Mouse (Mus musculus) lung, embryonic 16.5 days (tissue): ENCODE data around the gene Mia2. TPM values are rescaled to one million over a fixed set of nuclear protein-coding genes. Genes with fewer than 3 reads are reported as not detected.

Experiments used
- ATAC-seq: fragments of 200-750 bp; cut with Nextera tagmentation; 2 replicates; pipeline ENCODE4 v1.8.0; 2017; ENCODE audit warnings: low read depth, mild to moderate bottlenecking, moderate library complexity
- H3K27ac ChIP-seq: fragments of 300-500 bp; sonication (generic); 2 replicates; pipeline ENCODE4 v1.5.1; 2014; ENCODE audit warnings: mild to moderate bottlenecking, control low read depth, low read length
- H3K27me3 ChIP-seq: fragments of 300-500 bp; sonication (generic); 2 replicates; pipeline ENCODE4 v1.6.1; 2014; ENCODE audit warnings: low read depth, low read length, mixed read lengths; ENCODE audit not compliant: control insufficient read depth, insufficient read depth
- H3K36me3 ChIP-seq: fragments of 300-500 bp; sonication (generic); 2 replicates; pipeline ENCODE4 v1.6.1; 2014; ENCODE audit warnings: low read length; ENCODE audit not compliant: control insufficient read depth, insufficient read depth
- H3K4me1 ChIP-seq: fragments of 300-500 bp; sonication (generic); replicated peaks from 2 replicates; pipeline ENCODE4 v1.6.1; 2014; ENCODE audit warnings: low read length, mixed read lengths; ENCODE audit not compliant: control insufficient read depth, insufficient read depth
- H3K4me2 ChIP-seq: fragments of 300-500 bp; sonication (generic); 2 replicates; pipeline ENCODE4 v1.6.1; 2014; ENCODE audit warnings: low read depth, low read length, control low read depth
- H3K4me3 ChIP-seq: fragments of 300-500 bp; sonication (generic); 2 replicates; pipeline ENCODE4 v1.5.1; 2014; ENCODE audit warnings: mild to moderate bottlenecking, low read length, control low read depth
- H3K9ac ChIP-seq: fragments of 300-500 bp; sonication (generic); 2 replicates; pipeline ENCODE4 v1.6.1; 2014; ENCODE audit warnings: low read length, control low read depth
- H3K9me3 ChIP-seq: fragments of 300-500 bp; sonication (generic); 2 replicates; pipeline ENCODE4 v1.6.1; 2016; ENCODE audit warnings: low read length; ENCODE audit not compliant: control insufficient read depth
- WGBS: fragments of 180-500 bp; shearing (Covaris S2); extraction: QIAGEN DNeasy Blood & Tissue Kit; methylation state at CpG from one replicate; pipeline ENCODE4 v1.1.7; 2014; 5-methylcytosine and 5-hydroxymethylcytosine counted together
- polyA plus RNA-seq: library from polyadenylated mRNA; unstranded; fragments of >200 nt; fragmentation: Nextera tagmentation; extraction: Ambion mirVana; gene quantifications from 2 replicates; pipeline ENCODE4 v1.2.1, GENCODE M21; 2015

Gene Mia2
- polyA plus RNA-seq, 1 experiment from 2014 or later = 55.8 TPM

DNA sequence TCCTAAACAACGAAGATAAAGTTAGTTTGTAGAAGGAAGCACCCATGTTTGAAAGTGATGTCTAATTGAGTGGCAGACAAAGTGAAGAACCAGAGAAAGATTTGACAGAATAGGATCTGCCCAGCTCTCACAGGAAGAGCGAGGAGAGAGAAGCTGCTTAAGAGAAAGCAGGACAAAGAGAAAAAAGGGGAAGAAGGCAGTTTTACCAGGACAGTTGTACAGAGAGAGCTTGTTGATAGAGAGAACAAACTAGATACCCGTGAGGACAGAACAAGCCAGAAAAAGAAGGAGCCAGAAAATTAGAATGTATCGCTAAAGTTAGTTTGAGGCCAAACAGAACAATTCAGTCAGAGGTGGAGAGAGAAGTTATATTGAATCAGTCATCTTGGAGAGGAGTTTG, 39.5 kb downstream of the Mia2 start:
- peaks cover 15% of the 10 kb centered on the region for H3K4me1 ChIP-seq
- ATAC-seq = no peak
- peaks cover 15% of the 10 kb centered on the region; the same call in 1 of the 2 replicates for H3K36me3 ChIP-seq
- no peaks in the 10 kb centered on the region for H3K9me3 ChIP-seq
- no peak overlapping the region for H3K27ac ChIP-seq
- H3K4me2 ChIP-seq = no peak overlapping the region
- WGBS = 92% methylated on average over 4 of the region's 4 CpGs
- H3K4me3 ChIP-seq = no peak overlapping the region
- no peaks in the 10 kb centered on the region for H3K27me3 ChIP-seq
- H3K9ac ChIP-seq = no peak overlapping the region

DNA sequence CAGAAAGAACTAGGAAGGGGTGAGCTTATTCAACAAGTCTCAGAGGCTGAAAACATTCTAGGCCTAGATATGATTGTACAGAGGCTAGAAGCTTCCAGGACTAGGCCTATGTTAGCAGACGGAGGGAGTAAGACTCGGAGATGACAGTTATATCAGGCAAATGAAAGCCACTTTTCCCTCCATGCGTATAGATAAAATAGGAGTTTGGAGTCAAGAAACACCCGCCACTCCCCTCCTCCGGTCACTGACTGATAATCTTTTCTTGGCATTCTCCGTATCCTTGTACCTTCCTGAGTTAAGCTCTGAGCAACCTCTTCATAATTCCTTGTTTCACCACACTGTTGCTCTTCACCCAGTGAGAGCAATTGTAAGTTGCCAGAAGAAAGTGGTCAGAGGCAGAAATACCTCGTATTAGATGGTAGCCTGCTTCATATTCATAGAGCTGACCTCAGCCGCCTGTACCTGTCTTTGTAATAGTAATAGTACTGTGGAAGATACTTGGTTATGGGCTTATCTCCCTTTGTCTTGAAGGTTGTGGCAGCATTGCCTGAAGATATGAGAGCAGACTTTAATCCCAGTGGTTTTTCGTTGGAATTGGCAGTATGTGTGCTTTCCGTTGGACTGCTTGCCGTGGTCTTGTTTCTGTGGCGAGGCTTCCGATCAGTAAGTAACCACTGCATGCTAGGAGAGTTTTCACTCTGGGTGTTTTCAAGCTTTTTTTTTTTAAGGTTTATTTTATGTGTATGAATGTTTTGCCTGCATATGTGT, 40.1 kb downstream of the Mia2 start:
- 85% methylated on average over 13 of the region's 13 CpGs for WGBS
- Histone ChIP-seq H3K36me3 (peaks cover 16% of the 10 kb centered on the region; the same call in 1 of the 2 replicates), H3K9me3 (no peaks in the 10 kb centered on the region), H3K27me3 (no peaks in the 10 kb centered on the region), H3K4me3 (no peak overlapping the region), H3K27ac (no peak overlapping the region), H3K9ac (no peak overlapping the region), H3K4me1 (peaks cover 12% of the 10 kb centered on the region), H3K4me2 (no peak overlapping the region)
- no peak for ATAC-seq

DNA sequence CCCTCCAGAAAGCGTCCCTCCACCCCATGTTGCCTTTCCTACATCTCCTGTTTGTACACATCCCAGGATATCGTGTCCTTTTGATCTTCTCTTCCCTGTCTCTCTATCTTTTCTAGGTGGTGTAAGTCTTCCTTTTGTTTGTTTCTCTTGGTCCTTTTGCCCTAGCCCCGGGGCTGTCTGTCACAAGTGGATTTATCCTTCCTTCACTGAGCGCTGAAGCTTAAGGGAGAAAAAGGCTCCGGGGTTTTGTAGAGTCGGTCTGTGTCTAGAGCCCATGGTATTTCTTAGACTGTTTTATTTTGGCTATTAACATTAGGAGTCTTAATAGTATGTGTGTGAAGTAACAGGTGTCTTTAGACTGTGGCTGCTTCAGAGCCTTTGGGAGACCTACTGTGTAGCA, 41.4 kb downstream of the Mia2 start:
- Histone ChIP-seq H3K9ac (no peak overlapping the region), H3K27me3 (no peaks in the 10 kb centered on the region), H3K4me2 (no peak overlapping the region), H3K27ac (no peak overlapping the region), H3K36me3 (peaks cover 22% of the 10 kb centered on the region), H3K4me3 (no peak overlapping the region), H3K4me1 (peaks cover 12% of the 10 kb centered on the region), H3K9me3 (no peaks in the 10 kb centered on the region)
- ATAC-seq = no peak
- whole genome bisulfite sequencing = 85% methylated on average over 6 of the region's 6 CpGs

DNA sequence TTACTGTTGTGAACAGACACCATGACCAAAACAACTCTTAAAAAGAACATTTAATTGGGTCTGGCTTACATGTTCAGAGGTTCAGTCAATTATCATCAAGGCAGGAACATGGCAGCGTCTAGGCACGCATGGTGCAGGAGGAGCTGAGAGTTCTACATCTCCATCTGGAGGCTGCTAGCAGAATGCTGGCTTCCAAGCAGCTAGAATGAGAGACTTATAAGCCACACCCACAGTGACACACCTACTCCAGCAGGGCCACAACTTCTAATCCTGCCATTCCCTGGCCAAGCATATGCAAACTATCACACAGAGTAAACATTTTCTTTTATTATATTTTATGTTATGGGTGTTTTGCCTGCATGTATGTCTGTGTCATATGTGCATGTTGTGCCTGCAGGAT, 43.8 kb downstream of the Mia2 start:
- Histone ChIP-seq H3K4me2 (no peak overlapping the region), H3K9ac (no peak overlapping the region), H3K4me3 (no peak overlapping the region), H3K27ac (no peak overlapping the region), H3K27me3 (no peaks in the 10 kb centered on the region), H3K36me3 (peaks cover 24% of the 10 kb centered on the region), H3K9me3 (no peaks in the 10 kb centered on the region), H3K4me1 (no peaks in the 10 kb centered on the region)
- ATAC-seq = no peak
- WGBS = 80% methylated on average over 2 of the region's 2 CpGs

DNA sequence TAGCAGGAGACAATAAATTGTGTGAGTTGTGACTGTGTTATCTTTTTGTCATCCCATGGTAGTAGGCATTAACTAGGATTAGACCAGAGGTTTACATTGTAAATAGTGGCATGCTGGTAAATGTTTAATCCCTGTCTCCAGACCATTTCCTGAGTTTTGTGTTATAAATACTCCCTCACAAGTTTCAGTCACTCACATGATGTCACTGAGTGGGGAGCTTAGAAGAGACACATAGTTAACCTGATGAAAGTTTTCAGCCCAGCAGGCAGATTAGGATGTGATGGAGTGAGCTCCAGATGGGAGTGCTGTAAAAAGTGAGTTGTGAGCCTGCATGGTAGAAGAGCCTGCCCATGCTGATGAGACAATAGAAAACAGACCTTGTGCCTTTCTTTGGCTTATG, 49.5 kb downstream of the Mia2 start:
- Histone ChIP-seq H3K36me3 (peaks cover 29% of the 10 kb centered on the region), H3K9me3 (no peaks in the 10 kb centered on the region), H3K27ac (no peak overlapping the region), H3K9ac (no peak overlapping the region), H3K27me3 (no peaks in the 10 kb centered on the region), H3K4me1 (no peaks in the 10 kb centered on the region), H3K4me3 (no peak overlapping the region), H3K4me2 (no peak overlapping the region)
- no peak for ATAC-seq

DNA sequence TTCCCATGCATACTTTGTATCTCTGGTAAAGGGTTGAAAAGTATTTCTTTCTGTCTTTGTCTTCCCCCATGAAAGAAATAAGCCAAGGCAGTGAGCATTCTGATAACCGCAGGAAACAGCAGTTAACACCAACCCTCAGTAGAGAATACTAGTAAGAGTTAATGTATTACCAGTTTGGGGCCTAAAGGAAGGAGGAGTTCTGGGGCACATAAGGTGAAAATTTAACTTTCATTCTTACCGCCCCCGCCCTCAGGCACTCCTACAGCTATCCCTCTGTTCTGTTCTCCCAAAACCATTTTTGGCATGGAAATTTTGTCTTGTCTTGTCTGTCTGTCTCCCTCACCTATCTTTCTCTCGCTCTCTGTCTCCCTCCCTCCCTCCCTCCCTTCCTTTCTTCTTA, 54.1 kb downstream of the Mia2 start:
- H3K9ac ChIP-seq = no peak overlapping the region
- 91% methylated on average over 4 of the region's 4 CpGs for WGBS
- no peak for ATAC-seq
- peaks cover 40% of the 10 kb centered on the region for H3K36me3 ChIP-seq
- no peak overlapping the region for H3K27ac ChIP-seq
- no peaks in the 10 kb centered on the region for H3K9me3 ChIP-seq
- H3K27me3 ChIP-seq = no peaks in the 10 kb centered on the region
- no peak overlapping the region for H3K4me3 ChIP-seq
- no peaks in the 10 kb centered on the region for H3K4me1 ChIP-seq
- no peak overlapping the region for H3K4me2 ChIP-seq

DNA sequence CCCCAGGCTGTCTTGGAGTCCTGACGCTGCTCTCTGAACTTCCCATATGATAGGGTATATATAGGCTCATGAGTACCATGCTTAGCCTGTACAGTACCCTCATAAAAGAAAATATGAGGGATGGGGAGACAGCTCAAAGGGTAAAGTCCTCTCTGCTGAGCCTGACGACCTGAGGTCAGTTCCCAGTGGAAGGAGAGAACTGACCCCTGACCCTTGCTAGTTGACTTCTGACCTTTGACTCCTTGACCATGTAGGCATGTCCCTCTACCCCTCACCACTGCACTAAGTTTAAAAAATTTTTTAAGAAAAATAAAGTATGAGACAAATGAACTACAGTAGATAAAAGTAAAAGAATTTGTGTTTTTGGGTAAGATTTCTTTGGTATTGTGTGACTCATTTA, 65.5 kb downstream of the Mia2 start:
- no peaks in the 10 kb centered on the region for H3K9me3 ChIP-seq
- no peaks in the 10 kb centered on the region for H3K4me1 ChIP-seq
- H3K27me3 ChIP-seq = no peaks in the 10 kb centered on the region
- H3K9ac ChIP-seq = no peak overlapping the region
- no peak for ATAC-seq
- WGBS = 55% methylated on average over 2 of the region's 2 CpGs
- no peak overlapping the region for H3K27ac ChIP-seq
- H3K36me3 ChIP-seq = peaks cover 35% of the 10 kb centered on the region
- no peak overlapping the region for H3K4me3 ChIP-seq
- no peak overlapping the region for H3K4me2 ChIP-seq

DNA sequence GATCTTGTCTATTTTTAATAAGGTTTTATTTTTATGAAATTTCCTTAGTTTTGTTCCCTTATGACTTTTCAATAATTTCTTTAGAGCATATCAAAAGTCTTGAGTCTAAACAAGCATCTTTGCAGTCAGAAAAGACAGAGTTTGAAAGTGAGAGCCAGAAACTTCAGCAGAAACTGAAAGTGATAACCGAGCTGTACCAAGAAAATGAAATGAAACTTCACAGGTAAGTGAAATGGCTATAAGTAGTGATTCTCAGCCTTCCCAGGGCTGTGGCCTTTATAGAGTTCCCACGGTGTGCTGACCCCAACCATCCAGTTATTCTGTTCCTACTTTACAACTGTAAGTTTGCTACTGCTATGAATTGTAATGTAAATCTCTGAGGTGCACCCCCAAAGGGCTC, 67.2 kb downstream of the Mia2 start:
- ATAC-seq = no peak
- Histone ChIP-seq H3K9ac (no peak overlapping the region), H3K4me3 (no peak overlapping the region), H3K4me1 (no peaks in the 10 kb centered on the region), H3K9me3 (no peaks in the 10 kb centered on the region), H3K27ac (no peak overlapping the region), H3K4me2 (no peak overlapping the region), H3K36me3 (peaks cover 32% of the 10 kb centered on the region), H3K27me3 (no peaks in the 10 kb centered on the region)
- WGBS = 88% methylated on average over 2 of the region's 2 CpGs

DNA sequence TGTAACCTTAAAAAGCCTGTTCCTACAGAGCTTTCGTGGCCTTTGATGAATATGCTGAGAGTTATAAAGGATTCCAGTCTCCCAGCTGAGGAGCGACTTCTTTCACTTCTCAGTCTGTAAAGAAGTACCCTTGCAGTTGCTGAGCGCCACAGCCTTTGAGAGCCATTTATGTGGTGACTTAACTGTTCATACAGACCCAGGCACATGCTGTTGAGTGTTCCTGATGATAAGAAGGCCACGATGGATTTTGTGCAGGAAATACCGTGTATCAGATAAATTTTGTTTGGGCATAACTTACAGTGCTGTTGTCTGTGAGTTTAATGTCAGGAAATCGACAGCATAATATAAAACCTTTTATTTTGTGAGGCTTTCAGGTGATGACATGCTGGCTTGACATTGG, 68.9 kb downstream of the Mia2 start:
- Histone ChIP-seq H3K9me3 (no peaks in the 10 kb centered on the region), H3K27me3 (no peaks in the 10 kb centered on the region), H3K4me2 (no peak overlapping the region), H3K9ac (no peak overlapping the region), H3K27ac (no peak overlapping the region), H3K36me3 (peaks cover 31% of the 10 kb centered on the region), H3K4me3 (no peak overlapping the region), H3K4me1 (no peaks in the 10 kb centered on the region)
- 82% methylated on average over 6 of the region's 6 CpGs for WGBS
- no peak for ATAC-seq

DNA sequence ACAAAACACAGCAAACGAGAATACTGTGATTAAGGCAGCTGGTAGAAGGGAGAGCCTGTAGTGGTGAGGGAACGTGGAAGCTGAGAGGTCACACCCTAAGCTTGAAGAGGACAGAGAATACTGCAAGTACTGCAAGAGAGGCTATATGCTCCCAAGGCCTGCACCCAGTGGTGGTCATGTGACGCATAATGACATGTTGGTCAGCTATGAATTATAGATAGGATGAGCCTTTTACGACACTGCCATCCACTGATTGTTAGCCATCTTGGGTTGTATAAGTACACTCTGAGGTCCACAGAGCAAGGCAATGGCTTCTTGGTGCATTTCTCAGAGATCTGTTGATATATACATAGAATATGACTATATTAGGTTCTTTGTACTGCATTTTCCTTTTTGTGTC, 71.0 kb downstream of the Mia2 start:
- H3K27ac ChIP-seq = no peak overlapping the region
- H3K9me3 ChIP-seq = no peaks in the 10 kb centered on the region
- no peak for ATAC-seq
- H3K4me2 ChIP-seq = no peak overlapping the region
- no peaks in the 10 kb centered on the region for H3K4me1 ChIP-seq
- H3K36me3 ChIP-seq = peaks cover 28% of the 10 kb centered on the region
- H3K27me3 ChIP-seq = no peaks in the 10 kb centered on the region
- WGBS = 87% methylated on average over 4 of the region's 4 CpGs
- no peak overlapping the region for H3K9ac ChIP-seq
- no peak overlapping the region for H3K4me3 ChIP-seq
